Mouse (Mus musculus) midbrain, embryonic 14.5 days (tissue): ENCODE data around the gene Gm14403. TPM values are rescaled to one million over a fixed set of nuclear protein-coding genes. Genes with fewer than 3 reads are reported as not detected.
"Not testable (repeated sequence)": the region's sequence is repeated elsewhere in the genome, so short reads cannot be mapped to it uniquely, and the experiment has no call there.

ENCODE experiments used
- ATAC-seq: fragments of 200-750 bp; cut with Nextera tagmentation; 2 replicates; pipeline ENCODE4 v1.8.0; 2017; ENCODE audit warnings: moderate number of reproducible peaks, moderate library complexity; ENCODE audit not compliant: low FRiP score, low TSS enrichment
- DNase-seq: peaks from one replicate; pipeline ENCODE4 v3.0.0-alpha.2; 2015
- H3K27ac ChIP-seq: fragments of 300-500 bp; sonication (generic); replicated peaks from 2 replicates; pipeline ENCODE4 v1.5.1; 2014; ENCODE audit warnings: mild to moderate bottlenecking, low read depth, low read length, moderate library complexity
- H3K27me3 ChIP-seq: fragments of 300-500 bp; sonication (generic); 2 replicates; pipeline ENCODE4 v1.6.1; 2014; ENCODE audit warnings: low read length, control low read depth, mixed read lengths; ENCODE audit not compliant: control insufficient read depth, insufficient read depth
- H3K36me3 ChIP-seq: fragments of 300-500 bp; sonication (generic); 2 replicates; pipeline ENCODE4 v1.6.1; 2014; ENCODE audit warnings: low read length, control low read depth; ENCODE audit not compliant: control insufficient read depth, insufficient read depth
- H3K4me1 ChIP-seq: fragments of 300-500 bp; sonication (generic); 2 replicates; pipeline ENCODE4 v1.6.1; 2014; ENCODE audit warnings: mild to moderate bottlenecking, antibody characterized with exemption, low read length, control low read depth; ENCODE audit not compliant: control insufficient read depth, insufficient read depth
- H3K4me2 ChIP-seq: fragments of 300-500 bp; sonication (generic); 2 replicates; pipeline ENCODE4 v1.6.1; 2014; ENCODE audit warnings: mild to moderate bottlenecking, low read length, moderate library complexity
- H3K4me3 ChIP-seq: fragments of 300-500 bp; sonication (generic); replicated peaks from 2 replicates; pipeline ENCODE4 v1.5.1; 2014; ENCODE audit warnings: low read depth, low read length
- H3K9ac ChIP-seq: fragments of 300-500 bp; sonication (generic); replicated peaks from 2 replicates; pipeline ENCODE4 v1.6.1; 2014; ENCODE audit warnings: mild to moderate bottlenecking, low read length, moderate library complexity
- H3K9me3 ChIP-seq: fragments of 300-500 bp; sonication (generic); 2 replicates; pipeline ENCODE4 v1.6.1; 2016; ENCODE audit warnings: low read length, control low read depth, mixed read lengths; ENCODE audit not compliant: control insufficient read depth
- WGBS: fragments of 180-500 bp; shearing (Covaris S2); extraction: QIAGEN DNeasy Blood & Tissue Kit; methylation state at CpG from one replicate; pipeline ENCODE4 v1.1.7; 2014; 5-methylcytosine and 5-hydroxymethylcytosine counted together
- polyA plus RNA-seq: library from polyadenylated mRNA; unstranded; fragments of >200 nt; fragmentation: Nextera tagmentation; extraction: Ambion mirVana; gene quantifications from 2 replicates; pipeline ENCODE4 v1.2.1, GENCODE M21; 2014

Gene Gm14403
- polyA plus RNA-seq, 1 experiment from 2014 or later = 4.5 TPM

DNA sequence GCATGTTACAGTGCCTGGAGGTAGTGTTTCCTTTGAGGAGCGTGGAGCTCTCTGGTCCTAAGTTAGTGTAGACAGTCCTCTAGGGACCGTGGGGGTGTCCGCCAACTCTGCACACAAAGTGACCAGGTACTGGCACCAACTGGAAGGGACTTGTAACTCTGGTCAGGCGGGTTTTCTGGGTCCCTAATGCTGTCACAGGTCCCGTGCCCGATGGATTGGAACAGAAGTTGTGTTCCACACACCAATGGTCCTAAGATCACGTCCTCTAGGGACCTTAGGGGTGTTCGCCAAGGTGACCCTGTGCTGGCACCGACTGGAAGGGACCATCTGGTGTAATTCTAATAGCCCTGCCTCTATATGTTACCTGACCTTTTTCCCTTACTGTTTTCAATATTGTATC is 37.9 kb downstream of the Gm14403 start:
- H3K36me3 ChIP-seq = no peaks in the 10 kb centered on the region
- H3K9ac ChIP-seq = no peak overlapping the region
- no peak overlapping the region for H3K27ac ChIP-seq
- H3K4me3 ChIP-seq = no peak overlapping the region
- DNase-seq = no peak
- no peaks in the 10 kb centered on the region for H3K4me1 ChIP-seq
- H3K4me2 ChIP-seq = no peak overlapping the region
- 81% methylated on average over 9 of the region's 9 CpGs for WGBS
- no peaks in the 10 kb centered on the region for H3K9me3 ChIP-seq
- no peak for ATAC-seq
- no peaks in the 10 kb centered on the region for H3K27me3 ChIP-seq

DNA sequence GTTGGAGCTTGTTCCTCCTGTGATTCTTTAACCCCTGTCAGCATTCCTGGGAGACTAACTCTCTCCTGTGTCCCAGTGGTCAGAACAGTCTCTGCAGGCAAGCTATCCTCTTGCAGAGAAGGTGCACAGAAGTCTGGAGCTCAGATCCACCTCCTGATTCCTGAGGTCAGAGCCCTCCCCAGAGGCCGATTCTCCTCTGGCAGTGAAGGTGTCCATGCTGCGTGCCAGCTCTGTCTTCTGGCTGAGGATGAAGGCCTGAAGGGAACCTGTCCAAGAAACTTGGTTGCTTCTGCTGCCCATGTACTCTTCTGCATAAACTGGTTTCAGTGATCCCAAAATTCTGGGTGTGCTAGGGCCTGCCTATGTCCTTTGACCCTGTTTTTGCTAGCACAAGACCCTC is 39.1 kb downstream of the Gm14403 start:
- not testable (repeated sequence) for DNase-seq, H3K4me1 ChIP-seq, H3K36me3 ChIP-seq, ATAC-seq, H3K4me2 ChIP-seq, H3K4me3 ChIP-seq, H3K27ac ChIP-seq, H3K27me3 ChIP-seq, H3K9me3 ChIP-seq, H3K9ac ChIP-seq
- WGBS = 73% methylated on average over 2 of the region's 2 CpGs

DNA sequence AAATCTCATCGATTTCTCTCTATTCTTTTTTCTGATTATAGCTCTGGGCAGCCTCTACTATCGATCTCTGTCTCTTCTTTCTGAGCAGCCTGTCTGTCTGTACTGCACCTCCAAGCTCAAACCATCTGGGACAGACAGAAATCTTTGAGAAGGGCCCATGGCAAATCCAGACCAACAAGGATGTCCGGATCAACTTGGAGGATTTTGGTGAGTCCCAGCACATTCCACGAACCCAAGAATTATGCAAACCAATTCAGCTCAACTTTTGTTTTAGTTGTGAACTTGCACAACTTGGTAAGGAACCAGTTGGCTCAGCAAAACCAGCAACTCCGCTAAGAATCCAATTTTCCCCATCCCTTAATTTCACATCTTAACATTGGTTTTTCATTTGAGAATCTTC is 39.7 kb downstream of the Gm14403 start:
- H3K4me1 ChIP-seq, H3K4me3 ChIP-seq, H3K27me3 ChIP-seq, H3K36me3 ChIP-seq, H3K27ac ChIP-seq, H3K4me2 ChIP-seq, ATAC-seq, H3K9ac ChIP-seq, H3K9me3 ChIP-seq, DNase-seq: not testable (repeated sequence)
- 89% methylated on average over 5 of the region's 5 CpGs for WGBS

DNA sequence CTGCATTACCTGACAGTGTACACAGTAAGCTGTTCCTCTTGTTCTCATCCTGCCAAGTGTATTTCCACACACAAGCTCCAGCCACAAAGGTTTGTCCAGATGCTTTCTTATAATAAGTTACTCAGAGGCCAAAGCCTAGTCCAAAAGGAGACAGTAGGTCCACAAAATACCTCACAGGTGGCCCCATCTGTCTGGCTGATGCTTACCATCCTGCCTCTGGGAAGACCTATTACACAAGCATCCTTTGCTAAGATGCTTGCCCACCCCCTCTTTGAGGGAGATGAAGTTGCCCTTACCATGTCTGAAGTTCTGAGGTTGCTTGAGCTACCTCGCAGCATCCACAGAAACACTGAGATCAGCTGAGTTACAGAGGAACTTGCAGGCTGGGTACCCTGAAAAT is 57.2 kb downstream of the Gm14403 start:
- not testable (repeated sequence) for H3K4me2 ChIP-seq, H3K27ac ChIP-seq, H3K27me3 ChIP-seq, ATAC-seq, H3K4me3 ChIP-seq, H3K9ac ChIP-seq, H3K9me3 ChIP-seq, H3K4me1 ChIP-seq, DNase-seq, H3K36me3 ChIP-seq
- 60% methylated on average over 1 of the region's 1 CpGs for WGBS

Other genes starting within 250 kb of the Gm14403 start
- gene Gm14409, start 231.2 kb upstream of the Gm14403 start, polyA plus RNA-seq = not detected in 2 replicates
- 0.41 and 0.54 TPM in 2 replicates for gene Gm14412, start 173.9 kb upstream of the Gm14403 start, polyA plus RNA-seq
- 10.0 and 10.9 TPM in 2 replicates for gene Gm14418, start 99.9 kb upstream of the Gm14403 start, polyA plus RNA-seq
- gene Zfp970, start 33.5 kb upstream of the Gm14403 start, polyA plus RNA-seq = 7.7 and 9.3 TPM in 2 replicates
- gene Gm14406, start 80.0 kb downstream of the Gm14403 start, polyA plus RNA-seq = not detected in 2 replicates